Mouse (Mus musculus) lung, embryonic 14.5 days (tissue): ENCODE measurements around the gene Tfcp2. TPM values are rescaled to one million over a fixed set of nuclear protein-coding genes. Genes with fewer than 3 reads are reported as not detected.
A peak's percentile ranks its signal among the peaks of the same experiment; 100 is the strongest.

Experiments used
- ATAC-seq: fragments of 200-750 bp; cut with Nextera tagmentation; 2 replicates; pipeline ENCODE4 v1.8.0; 2017; ENCODE audit warnings: mild to moderate bottlenecking, moderate TSS enrichment, moderate library complexity; ENCODE audit not compliant: insufficient read depth
- DNase-seq: peaks from one replicate; pipeline ENCODE4 v3.0.0-alpha.2; 2015
- H3K27ac ChIP-seq: fragments of 300-500 bp; sonication (generic); 2 replicates; pipeline ENCODE4 v1.5.1; 2014; ENCODE audit warnings: low read depth, mild to moderate bottlenecking, moderate library complexity
- H3K27me3 ChIP-seq: fragments of 300-500 bp; sonication (generic); 2 replicates; pipeline ENCODE4 v1.6.1; 2014; ENCODE audit warnings: low read length, control low read depth; ENCODE audit not compliant: insufficient read depth
- H3K36me3 ChIP-seq: fragments of 300-500 bp; sonication (generic); 2 replicates; pipeline ENCODE4 v1.6.1; 2014; ENCODE audit warnings: control low read depth; ENCODE audit not compliant: insufficient read depth
- H3K4me1 ChIP-seq: fragments of 300-500 bp; sonication (generic); 2 replicates; pipeline ENCODE4 v1.6.1; 2014; ENCODE audit warnings: antibody characterized with exemption, control low read depth; ENCODE audit not compliant: insufficient read depth
- H3K4me2 ChIP-seq: fragments of 300-500 bp; sonication (generic); 2 replicates; pipeline ENCODE4 v1.6.1; 2014; ENCODE audit warnings: mild to moderate bottlenecking
- H3K4me3 ChIP-seq: fragments of 300-500 bp; sonication (generic); 2 replicates; pipeline ENCODE4 v1.5.1; 2014; ENCODE audit warnings: low read depth, low read length
- H3K9ac ChIP-seq: fragments of 300-500 bp; sonication (generic); 2 replicates; pipeline ENCODE4 v1.6.1; 2014
- H3K9me3 ChIP-seq: fragments of 300-500 bp; sonication (generic); 2 replicates; pipeline ENCODE4 v1.6.1; 2016; ENCODE audit warnings: low read depth, low read length, control low read depth
- CTCF ChIP-seq: IDR thresholded peaks from 2 replicates; pipeline ENCODE4 v1.5.1; 2016; ENCODE audit warnings: antibody characterized with exemption, low read depth
- WGBS: fragments of 180-500 bp; shearing (Covaris S2); extraction: QIAGEN DNeasy Blood & Tissue Kit; methylation state at CpG from one replicate; pipeline ENCODE4 v1.1.7; 2014; 5-methylcytosine and 5-hydroxymethylcytosine counted together
- polyA plus RNA-seq: library from polyadenylated mRNA; unstranded; fragments of >200 nt; fragmentation: Nextera tagmentation; extraction: Ambion mirVana; gene quantifications from 2 replicates; pipeline ENCODE4 v1.2.1, GENCODE M21; 2014

Gene Tfcp2
- polyA plus RNA-seq, 1 experiment from 2014 or later: 23.0 TPM

GRCm38 (mm10) chr15:100460942-100461341 is 90.9 kb downstream of the Tfcp2 start:
- no peak overlapping the region for H3K27ac ChIP-seq
- H3K36me3 ChIP-seq: no peaks in the 10 kb centered on the region
- no peaks in the 10 kb centered on the region for H3K9me3 ChIP-seq
- H3K9ac ChIP-seq: no peak overlapping the region
- no peaks in the 10 kb centered on the region for H3K27me3 ChIP-seq
- peak; percentile 54; the same call in 1 of the 2 replicates for ATAC-seq
- H3K4me1 ChIP-seq: no peaks in the 10 kb centered on the region
- peak; percentile 63 for DNase-seq
- TF ChIP-seq CTCF: no peak
- peak overlapping the region; percentile 49 for H3K4me2 ChIP-seq
- 10% methylated on average over 12 of the region's 12 CpGs for WGBS
- no peak overlapping the region for H3K4me3 ChIP-seq

GRCm38 (mm10) chr15:100458055-100458454 is 93.8 kb downstream of the Tfcp2 start:
- Histone ChIP-seq H3K4me3 (no peak overlapping the region), H3K36me3 (no peaks in the 10 kb centered on the region), H3K4me1 (no peaks in the 10 kb centered on the region), H3K27ac (no peak overlapping the region), H3K9ac (no peak overlapping the region), H3K9me3 (no peaks in the 10 kb centered on the region), H3K27me3 (no peaks in the 10 kb centered on the region), H3K4me2 (no peak overlapping the region)
- ATAC-seq (no peak), DNase-seq (peak; percentile 81)
- 39% methylated on average over 10 of the region's 10 CpGs for WGBS
- peak; percentile 67 for TF ChIP-seq CTCF

GRCm38 (mm10) chr15:100457340-100457739 is 94.5 kb downstream of the Tfcp2 start:
- no peak overlapping the region for H3K9ac ChIP-seq
- no peaks in the 10 kb centered on the region for H3K4me1 ChIP-seq
- H3K27ac ChIP-seq: no peak overlapping the region
- no peaks in the 10 kb centered on the region for H3K9me3 ChIP-seq
- no peaks in the 10 kb centered on the region for H3K36me3 ChIP-seq
- DNase-seq: peak; percentile 93
- no peak overlapping the region for H3K4me2 ChIP-seq
- H3K4me3 ChIP-seq: no peak overlapping the region
- peak; percentile 35; the same call in 1 of the 2 replicates for ATAC-seq
- 5% methylated on average over 17 of the region's 17 CpGs for WGBS
- peak; percentile 93 for TF ChIP-seq CTCF
- no peaks in the 10 kb centered on the region for H3K27me3 ChIP-seq

GRCm38 (mm10) chr15:100456356-100456991 is 95.3 kb downstream of the Tfcp2 start:
- H3K27ac ChIP-seq: no peak overlapping the region
- no peak overlapping the region for H3K9ac ChIP-seq
- no peaks in the 10 kb centered on the region for H3K36me3 ChIP-seq
- DNase-seq: no peak
- no peak for TF ChIP-seq CTCF
- no peak overlapping the region for H3K4me3 ChIP-seq
- H3K9me3 ChIP-seq: no peaks in the 10 kb centered on the region
- WGBS: 69% methylated on average over 7 of the region's 7 CpGs
- H3K4me1 ChIP-seq: no peaks in the 10 kb centered on the region
- no peaks in the 10 kb centered on the region for H3K27me3 ChIP-seq
- no peak overlapping the region for H3K4me2 ChIP-seq
- no peak for ATAC-seq

GRCm38 (mm10) chr15:100452486-100452885 is 99.3 kb downstream of the Tfcp2 start:
- H3K36me3 ChIP-seq: no peaks in the 10 kb centered on the region
- ATAC-seq: no peak
- no peak for TF ChIP-seq CTCF
- no peaks in the 10 kb centered on the region for H3K4me1 ChIP-seq
- no peak for DNase-seq
- 71% methylated on average over 11 of the region's 11 CpGs for WGBS
- no peaks in the 10 kb centered on the region for H3K27me3 ChIP-seq
- no peak overlapping the region for H3K4me3 ChIP-seq
- no peaks in the 10 kb centered on the region for H3K9me3 ChIP-seq
- H3K9ac ChIP-seq: no peak overlapping the region
- no peak overlapping the region for H3K4me2 ChIP-seq
- no peak overlapping the region for H3K27ac ChIP-seq

GRCm38 (mm10) chr15:100451245-100451644 is 100.6 kb downstream of the Tfcp2 start:
- peak; percentile 56; the same call in 1 of the 2 replicates for ATAC-seq
- 37% methylated on average over 16 of the region's 16 CpGs for WGBS
- no peak overlapping the region for H3K4me2 ChIP-seq

GRCm38 (mm10) chr15:100449495-100449894 is 102.3 kb downstream of the Tfcp2 start:
- 86% methylated on average over 3 of the region's 3 CpGs for WGBS
- Histone ChIP-seq H3K36me3 (no peaks in the 10 kb centered on the region), H3K4me3 (no peak overlapping the region), H3K4me2 (no peak overlapping the region), H3K9ac (no peak overlapping the region), H3K9me3 (no peaks in the 10 kb centered on the region), H3K27me3 (no peaks in the 10 kb centered on the region), H3K27ac (no peak overlapping the region), H3K4me1 (no peaks in the 10 kb centered on the region)
- ATAC-seq (no peak), DNase-seq (no peak)
- no peak for TF ChIP-seq CTCF

More at GRCm38 (mm10) chr15:100451245-100451644, 100.6 kb downstream of the Tfcp2 start:
- H3K36me3 ChIP-seq: no peaks in the 10 kb centered on the region
- peak; percentile 82 for DNase-seq
- H3K27ac ChIP-seq: no peak overlapping the region
- H3K4me1 ChIP-seq: no peaks in the 10 kb centered on the region
- no peak overlapping the region for H3K9ac ChIP-seq
- TF ChIP-seq CTCF: no peak
- H3K4me3 ChIP-seq: no peak overlapping the region
- H3K27me3 ChIP-seq: no peaks in the 10 kb centered on the region
- no peaks in the 10 kb centered on the region for H3K9me3 ChIP-seq

- H3K4me1 ChIP-seq: no peaks in the 10 kb centered on the region
- no peak overlapping the region for H3K4me2 ChIP-seq
- no peaks in the 10 kb centered on the region for H3K9me3 ChIP-seq
- no peaks in the 10 kb centered on the region for H3K36me3 ChIP-seq
- 0 out of 2 replicates have a peak, but pooled peaks have one; percentile 13 for TF ChIP-seq CTCF
- no peak overlapping the region for H3K9ac ChIP-seq
- no peaks in the 10 kb centered on the region for H3K27me3 ChIP-seq
- WGBS: 61% methylated on average over 4 of the region's 4 CpGs
- H3K4me3 ChIP-seq: no peak overlapping the region
- DNase-seq (no peak), ATAC-seq (no peak)
- H3K27ac ChIP-seq: no peak overlapping the region
Observed at GRCm38 (mm10) chr15:100448572-100448971, 103.2 kb downstream of the Tfcp2 start.

Other genes with a start within 250 kb of the Tfcp2 start
- gene Mettl7a1, start 247.9 kb downstream of the Tfcp2 start, polyA plus RNA-seq: 2.7 and 2.9 TPM in 2 replicates
- 0.22 TPM in 1 of 2 replicates, not detected in the other for gene Mettl7a3, start 217.1 kb downstream of the Tfcp2 start, polyA plus RNA-seq
- not detected in 2 replicates for gene Methig1, start 198.9 kb downstream of the Tfcp2 start, polyA plus RNA-seq
- gene Mettl7a2, start 198.8 kb downstream of the Tfcp2 start, polyA plus RNA-seq: not detected in 2 replicates
- gene Higd1c, start 187.5 kb downstream of the Tfcp2 start, polyA plus RNA-seq: 0.38 TPM in 1 of 2 replicates, not detected in the other
- not detected in 2 replicates for gene Gm5475, start 129.9 kb downstream of the Tfcp2 start, polyA plus RNA-seq
- 17.8 and 21.6 TPM in 2 replicates for gene Slc11a2, start 126.9 kb downstream of the Tfcp2 start, polyA plus RNA-seq
- gene Letmd1, start 83.0 kb downstream of the Tfcp2 start, polyA plus RNA-seq: 20.6 and 22.9 TPM in 2 replicates
- gene Csrnp2, start 56.5 kb downstream of the Tfcp2 start, polyA plus RNA-seq: 15.7 and 18.0 TPM in 2 replicates
- 6.5 and 7.6 TPM in 2 replicates for gene Pou6f1, start 48.0 kb upstream of the Tfcp2 start, polyA plus RNA-seq
- gene Dazap2, start 63.3 kb upstream of the Tfcp2 start, polyA plus RNA-seq: 210 and 231 TPM in 2 replicates
- gene Smagp, start 84.9 kb upstream of the Tfcp2 start, polyA plus RNA-seq: 9.5 and 11.9 TPM in 2 replicates
- 4.8 TPM in 2 replicates for gene Bin2, start 117.5 kb upstream of the Tfcp2 start, polyA plus RNA-seq
- gene Cela1, start 135.9 kb upstream of the Tfcp2 start, polyA plus RNA-seq: 0.97 and 1.2 TPM in 2 replicates
- gene Galnt6, start 177.4 kb upstream of the Tfcp2 start, polyA plus RNA-seq: 0.07 and 0.25 TPM in 2 replicates
- 1.6 and 2.5 TPM in 2 replicates for gene Slc4a8, start 209.7 kb upstream of the Tfcp2 start, polyA plus RNA-seq